Mouse (Mus musculus) R1 (cell line): Measurements from ENCODE around the gene Faap100.
"Not testable (repeated sequence)": the region's sequence is repeated elsewhere in the genome, so short reads cannot be mapped to it uniquely, and the experiment has no call there.

Experiments
- DNase-seq: peaks from one replicate; pipeline ENCODE4 v3.0.0-alpha.2; 2018; ENCODE audit warnings: low read depth, low spot score

The Faap100 gene

GRCm38 (mm10) chr11:120351250-120352092 is 27.1 kb downstream of the Faap100 start:
- DNase-seq = no peak

DNA sequence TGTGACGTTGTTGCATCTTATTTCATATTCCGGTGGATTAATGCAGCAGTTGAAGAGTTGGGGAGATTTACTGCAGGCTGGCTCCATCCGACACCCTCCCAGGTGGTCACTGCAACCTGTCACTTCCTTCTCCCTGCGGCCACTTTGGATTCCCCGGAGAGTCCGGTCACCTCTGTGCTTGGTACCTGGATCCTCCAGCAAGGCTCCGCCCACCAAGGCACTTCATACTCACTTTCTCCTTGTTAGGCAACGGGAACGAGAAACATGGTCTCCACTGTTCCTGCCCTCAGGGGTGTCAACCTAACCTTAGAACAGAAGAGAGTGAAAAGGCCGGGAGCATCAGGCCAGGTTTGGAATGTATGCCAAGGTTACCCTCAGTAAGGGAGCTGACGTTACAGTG is 27.9 kb downstream of the Faap100 start:
- peak; percentile 89 for DNase-seq

GRCm38 (mm10) chr11:120349986-120350702 is 28.4 kb downstream of the Faap100 start:
- peak; percentile 96 for DNase-seq

DNA sequence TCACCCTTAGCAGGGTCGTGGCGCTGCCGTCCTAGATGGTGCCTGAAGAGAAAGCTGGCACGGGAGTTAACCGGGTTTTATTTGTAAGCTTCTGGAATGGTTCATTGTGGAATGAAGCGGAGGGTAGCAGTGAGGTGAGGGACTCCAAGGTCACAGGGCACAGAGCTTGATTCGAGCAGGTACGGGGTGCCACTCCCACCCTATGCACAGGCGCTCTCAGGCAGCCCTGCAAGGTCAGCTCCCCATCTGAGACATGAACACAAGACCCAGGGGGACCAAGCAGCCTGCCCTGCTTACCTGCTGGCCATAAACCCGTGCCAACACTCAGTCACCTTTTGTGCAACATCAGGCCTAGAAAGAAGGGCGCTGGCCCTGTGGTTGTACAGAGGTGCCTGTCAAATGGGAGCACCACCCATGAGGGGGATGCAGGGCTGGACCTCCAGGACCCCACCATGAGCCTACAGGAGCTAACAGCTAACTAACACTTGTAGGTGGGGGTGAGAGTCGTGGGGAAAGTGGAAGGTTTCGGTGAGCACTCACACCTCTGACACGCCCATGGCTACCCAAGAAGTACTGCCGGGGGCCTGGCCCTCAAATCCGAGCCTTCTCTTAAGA is 29.1 kb downstream of the Faap100 start:
- DNase-seq = peak; percentile 85

DNA sequence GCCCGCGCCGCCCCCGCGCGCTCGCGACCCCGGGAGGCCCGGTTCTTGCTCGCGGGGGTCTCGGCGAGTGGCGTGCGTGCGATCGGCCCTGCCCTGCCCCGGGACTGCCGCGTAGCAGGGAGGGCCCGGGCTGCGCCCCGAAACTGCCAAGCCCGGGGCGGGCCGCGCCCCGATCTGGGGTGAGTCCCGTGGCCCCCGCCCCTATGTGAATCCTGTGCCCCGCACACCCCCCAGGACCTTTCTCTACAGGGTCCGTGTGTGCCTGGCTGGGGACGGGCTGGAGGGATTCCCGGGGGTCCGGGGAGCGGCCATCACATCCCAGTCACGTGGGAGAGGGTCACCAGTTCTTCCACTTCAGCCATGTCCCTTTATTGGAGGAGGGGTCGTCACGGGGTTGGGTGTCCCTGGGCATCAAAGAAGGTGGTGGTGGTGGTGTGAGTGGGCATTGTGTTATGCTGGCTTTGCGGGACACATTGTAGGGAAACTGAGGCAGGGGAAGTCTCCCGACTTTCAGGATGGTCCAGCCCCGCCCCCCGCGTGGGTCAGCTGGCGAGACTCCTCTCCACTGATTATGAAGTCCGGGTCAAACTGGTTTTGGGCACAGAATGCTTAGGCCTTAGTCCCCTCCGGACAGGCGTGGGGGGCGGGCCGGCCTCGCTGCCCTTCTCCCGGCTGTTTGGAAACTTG is 29.7 kb downstream of the Faap100 start:
- peak; percentile 66 for DNase-seq

DNA sequence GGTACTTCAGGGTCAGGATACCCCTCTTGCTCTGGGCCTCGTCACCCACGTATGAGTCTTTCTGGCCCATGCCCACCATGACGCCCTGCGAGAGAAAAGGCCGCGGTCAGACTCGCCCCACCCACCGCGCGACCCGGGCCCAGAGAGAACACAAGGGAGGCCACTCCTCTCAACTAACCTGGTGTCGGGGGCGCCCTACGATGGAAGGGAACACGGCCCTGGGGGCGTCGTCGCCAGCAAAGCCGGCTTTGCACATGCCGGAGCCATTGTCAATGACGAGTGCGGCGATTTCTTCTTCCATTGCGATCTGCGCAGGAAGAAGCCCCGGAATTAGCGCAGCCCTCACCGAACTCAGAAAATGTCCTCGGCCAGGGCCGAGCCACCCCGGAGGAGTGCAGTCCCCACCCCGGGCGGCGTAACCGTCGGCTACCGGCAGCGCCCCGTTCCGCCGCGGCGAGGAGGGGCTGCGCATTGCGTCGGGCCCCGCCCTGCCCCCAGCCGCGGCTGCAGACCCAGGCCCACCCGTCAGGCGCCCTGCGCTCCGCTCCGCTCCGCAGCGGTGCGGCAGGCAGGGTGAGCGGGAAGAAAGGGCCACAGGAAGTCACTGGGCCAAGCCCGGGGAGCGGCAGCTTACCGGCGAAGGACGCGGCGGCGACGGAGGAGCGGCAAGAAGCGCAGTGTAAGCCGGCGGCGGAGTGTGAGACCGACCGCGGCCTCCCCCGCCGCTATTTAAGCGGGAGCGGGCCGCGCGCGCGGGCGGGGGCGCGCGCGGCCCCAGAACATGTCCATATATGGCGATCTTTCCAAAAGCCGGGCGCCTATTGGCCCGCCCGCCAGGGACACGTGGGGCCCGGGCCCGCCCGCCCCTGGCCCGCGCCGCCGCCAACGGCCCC is 30.5 kb downstream of the Faap100 start, which contains the start of gene Actg1:
Actg1 (minus strand) TSS at position 752 of the 893 bp plus-strand sequence.
- DNase-seq = peak; percentile 80

- peak; percentile 45 for DNase-seq
Measured at GRCm38 (mm10) chr11:120347301-120347700, 31.3 kb downstream of the Faap100 start.

DNA sequence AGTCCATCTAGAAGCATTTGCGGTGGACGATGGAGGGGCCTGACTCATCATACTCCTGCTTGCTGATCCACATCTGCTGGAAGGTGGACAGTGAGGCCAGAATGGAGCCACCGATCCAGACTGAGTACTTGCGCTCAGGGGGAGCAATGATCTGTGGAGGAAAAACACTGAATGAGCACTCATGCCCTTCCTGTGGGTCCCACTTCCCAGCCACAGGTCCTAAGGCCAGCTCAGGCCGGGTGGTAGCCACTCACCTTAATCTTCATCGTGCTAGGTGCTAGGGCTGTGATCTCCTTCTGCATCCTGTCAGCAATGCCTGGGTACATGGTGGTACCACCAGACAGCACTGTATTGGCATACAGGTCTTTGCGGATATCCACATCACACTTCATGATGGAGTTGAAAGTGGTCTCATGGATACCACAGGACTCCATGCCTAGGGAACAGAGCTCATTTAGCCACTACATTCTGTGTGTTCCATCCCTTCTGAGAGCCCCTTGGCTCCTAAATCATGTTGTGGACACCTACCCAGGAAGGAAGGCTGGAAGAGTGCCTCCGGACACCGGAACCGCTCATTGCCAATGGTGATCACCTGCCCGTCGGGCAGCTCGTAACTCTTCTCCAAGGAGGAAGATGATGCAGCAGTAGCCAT is 32.1 kb downstream of the Faap100 start:
- not testable (repeated sequence) for DNase-seq

GRCm38 (mm10) chr11:120345067-120345681 is 33.4 kb downstream of the Faap100 start:
- peak; percentile 80 for DNase-seq

GRCm38 (mm10) chr11:120344310-120344920 is 34.1 kb downstream of the Faap100 start:
- peak; percentile 53 for DNase-seq

GRCm38 (mm10) chr11:120343519-120344309 is 34.9 kb downstream of the Faap100 start:
- DNase-seq = no peak

- DNase-seq = no peak
Measured at GRCm38 (mm10) chr11:120342656-120343160, 35.9 kb downstream of the Faap100 start.

- DNase-seq = no peak
Measured at GRCm38 (mm10) chr11:120341661-120342060, 36.9 kb downstream of the Faap100 start.

GRCm38 (mm10) chr11:120339978-120340513 is 38.5 kb downstream of the Faap100 start:
- no peak for DNase-seq

DNA sequence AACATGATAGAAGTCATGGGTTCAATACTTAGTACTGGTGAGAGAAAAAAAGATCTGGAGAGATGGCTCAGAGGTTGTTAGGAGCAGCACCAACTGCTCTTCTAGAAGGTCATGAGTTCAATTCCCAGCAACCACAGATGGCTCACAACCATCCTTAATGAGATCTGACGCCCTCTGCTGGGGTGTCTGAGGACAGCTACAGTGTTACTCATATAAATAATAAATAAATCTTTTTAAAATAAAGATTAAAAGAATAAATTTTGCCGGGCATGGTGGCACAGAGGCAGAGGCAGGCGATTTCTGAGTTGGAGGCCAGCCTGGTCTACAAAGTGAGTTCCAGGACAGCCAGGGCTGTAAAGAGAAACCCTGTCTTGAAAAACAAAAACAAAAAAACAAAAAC is 39.8 kb downstream of the Faap100 start:
- no peak for DNase-seq

GRCm38 (mm10) chr11:120337447-120337846 is 41.1 kb downstream of the Faap100 start:
- peak; percentile 37 for DNase-seq

DNA sequence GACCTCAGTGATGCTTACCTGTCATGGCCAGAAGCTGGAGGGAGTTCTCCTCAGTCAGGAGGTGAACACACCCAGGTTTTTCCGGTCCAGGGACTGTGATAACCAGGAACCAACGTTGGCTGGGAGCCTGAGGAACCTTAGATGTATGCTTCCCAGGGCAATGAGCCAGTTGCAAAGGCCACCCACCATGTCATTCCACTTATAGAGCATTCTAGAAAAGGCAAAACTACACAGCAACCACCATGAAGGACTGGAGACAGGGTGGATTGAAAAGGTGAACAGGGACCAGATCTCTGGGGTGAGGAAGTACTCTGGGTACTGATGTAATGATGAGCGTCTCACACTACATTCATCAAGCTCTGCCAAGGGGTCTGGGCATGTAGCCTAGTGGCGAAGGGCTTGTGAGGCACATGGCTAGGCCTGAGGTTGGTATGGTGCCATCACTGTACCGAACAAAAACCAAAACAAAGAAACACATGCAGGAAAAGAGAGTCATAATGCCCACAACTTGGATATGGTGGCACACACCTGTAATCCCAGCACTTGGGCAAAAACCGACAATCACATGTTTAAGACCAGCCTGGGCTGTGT is 43.0 kb downstream of the Faap100 start:
- no peak for DNase-seq

- DNase-seq = no peak
Measured at GRCm38 (mm10) chr11:120320156-120320555, 58.4 kb downstream of the Faap100 start.
